Mouse (Mus musculus) hindbrain, embryonic 11.5 days (tissue): ENCODE data around the gene Paqr9. TPM values are rescaled to one million over a fixed set of nuclear protein-coding genes. Genes with fewer than 3 reads are reported as not detected.

Experiments used
- ATAC-seq: fragments of 200-750 bp; cut with Nextera tagmentation; 2 replicates; pipeline ENCODE4 v1.8.0; 2017; ENCODE audit warnings: mild to moderate bottlenecking, moderate TSS enrichment, moderate library complexity; ENCODE audit not compliant: low FRiP score
- DNase-seq: peaks from one replicate; pipeline ENCODE4 v3.0.0-alpha.2; 2015; ENCODE audit warnings: low spot score
- H3K27ac ChIP-seq: fragments of 300-500 bp; sonication (generic); 2 replicates; pipeline ENCODE4 v1.5.1; 2014; ENCODE audit warnings: mild to moderate bottlenecking, low read depth, low read length
- H3K27me3 ChIP-seq: fragments of 300-500 bp; sonication (generic); 2 replicates; pipeline ENCODE4 v1.6.1; 2014; ENCODE audit warnings: mild to moderate bottlenecking, low read length, moderate library complexity, mixed read lengths; ENCODE audit not compliant: control insufficient read depth, insufficient read depth
- H3K36me3 ChIP-seq: fragments of 300-500 bp; sonication (generic); 2 replicates; pipeline ENCODE4 v1.6.1; 2014; ENCODE audit warnings: mild to moderate bottlenecking, low read length, moderate library complexity, mixed read lengths; ENCODE audit not compliant: control insufficient read depth, insufficient read depth
- H3K4me1 ChIP-seq: fragments of 300-500 bp; sonication (generic); replicated peaks from 2 replicates; pipeline ENCODE4 v1.6.1; 2014; ENCODE audit warnings: low read length, mixed read lengths; ENCODE audit not compliant: control insufficient read depth, insufficient read depth
- H3K4me2 ChIP-seq: fragments of 300-500 bp; sonication (generic); replicated peaks from 2 replicates; pipeline ENCODE4 v1.6.1; 2014; ENCODE audit warnings: mild to moderate bottlenecking, low read depth, low read length
- H3K4me3 ChIP-seq: fragments of 300-500 bp; sonication (generic); 2 replicates; pipeline ENCODE4 v1.5.1; 2014; ENCODE audit warnings: low read depth, low read length
- H3K9ac ChIP-seq: fragments of 300-500 bp; sonication (generic); 2 replicates; pipeline ENCODE4 v1.6.1; 2014; ENCODE audit warnings: low read depth, low read length
- H3K9me3 ChIP-seq: fragments of 300-500 bp; sonication (generic); 2 replicates; pipeline ENCODE4 v1.6.1; 2016; ENCODE audit warnings: low read length; ENCODE audit not compliant: control insufficient read depth
- WGBS: fragments of 180-500 bp; shearing (Covaris S2); extraction: QIAGEN DNeasy Blood & Tissue Kit; methylation state at CpG from one replicate; pipeline ENCODE4 v1.1.7; 2014; 5-methylcytosine and 5-hydroxymethylcytosine counted together
- polyA plus RNA-seq: library from polyadenylated mRNA; unstranded; fragments of >200 nt; fragmentation: Nextera tagmentation; extraction: Ambion mirVana; gene quantifications from 2 replicates; pipeline ENCODE4 v1.2.1, GENCODE M21; 2014

Gene Paqr9
- polyA plus RNA-seq, 1 experiment from 2014 or later: 0.37 TPM

- ATAC-seq (no peak), DNase-seq (no peak)
- Histone ChIP-seq H3K4me3 (no peak overlapping the region), H3K27me3 (no peaks in the 10 kb centered on the region), H3K27ac (no peak overlapping the region), H3K9me3 (no peaks in the 10 kb centered on the region), H3K36me3 (no peaks in the 10 kb centered on the region), H3K4me2 (no peak overlapping the region), H3K4me1 (no peaks in the 10 kb centered on the region), H3K9ac (no peak overlapping the region)
- WGBS: 85% methylated on average over 4 of the region's 4 CpGs
Measured at GRCm38 (mm10) chr9:95599399-95599798, 39.9 kb downstream of the Paqr9 start.

- H3K27ac ChIP-seq: no peak overlapping the region
- no peak for ATAC-seq
- 84% methylated on average over 3 of the region's 3 CpGs for WGBS
Measured at GRCm38 (mm10) chr9:95602849-95603248, 43.4 kb downstream of the Paqr9 start.

GRCm38 (mm10) chr9:95603316-95603715 lies 43.9 kb downstream of the Paqr9 start:
- H3K9me3 ChIP-seq: no peaks in the 10 kb centered on the region
- H3K4me3 ChIP-seq: no peak overlapping the region
- no peak overlapping the region for H3K9ac ChIP-seq
- H3K27me3 ChIP-seq: no peaks in the 10 kb centered on the region
- DNase-seq: no peak
- no peak overlapping the region for H3K4me2 ChIP-seq
- ATAC-seq: no peak
- WGBS: 88% methylated on average over 9 of the region's 9 CpGs
- no peaks in the 10 kb centered on the region for H3K4me1 ChIP-seq
- no peak overlapping the region for H3K27ac ChIP-seq
- H3K36me3 ChIP-seq: no peaks in the 10 kb centered on the region

More at GRCm38 (mm10) chr9:95602849-95603248, 43.4 kb downstream of the Paqr9 start:
- Histone ChIP-seq H3K4me3 (no peak overlapping the region), H3K36me3 (no peaks in the 10 kb centered on the region), H3K4me1 (no peaks in the 10 kb centered on the region), H3K27me3 (no peaks in the 10 kb centered on the region), H3K9me3 (no peaks in the 10 kb centered on the region), H3K4me2 (no peak overlapping the region), H3K9ac (no peak overlapping the region)
- no peak for DNase-seq

- 66% methylated on average over 5 of the region's 5 CpGs for WGBS
- ATAC-seq: no peak
- no peak overlapping the region for H3K9ac ChIP-seq
Measured at GRCm38 (mm10) chr9:95607196-95607595, 47.7 kb downstream of the Paqr9 start.

GRCm38 (mm10) chr9:95612246-95612768 lies 52.9 kb downstream of the Paqr9 start:
- no peaks in the 10 kb centered on the region for H3K36me3 ChIP-seq
- ATAC-seq: no peak
- 82% methylated on average over 8 of the region's 8 CpGs for WGBS
- H3K4me2 ChIP-seq: no peak overlapping the region
- no peak overlapping the region for H3K4me3 ChIP-seq
- no peaks in the 10 kb centered on the region for H3K27me3 ChIP-seq
- no peak overlapping the region for H3K9ac ChIP-seq
- DNase-seq: no peak
- no peaks in the 10 kb centered on the region for H3K4me1 ChIP-seq
- no peak overlapping the region for H3K27ac ChIP-seq
- no peaks in the 10 kb centered on the region for H3K9me3 ChIP-seq

More at GRCm38 (mm10) chr9:95607196-95607595, 47.7 kb downstream of the Paqr9 start:
- Histone ChIP-seq H3K27me3 (no peaks in the 10 kb centered on the region), H3K36me3 (no peaks in the 10 kb centered on the region), H3K27ac (no peak overlapping the region), H3K4me1 (no peaks in the 10 kb centered on the region), H3K4me2 (no peak overlapping the region), H3K4me3 (no peak overlapping the region), H3K9me3 (no peaks in the 10 kb centered on the region)
- no peak for DNase-seq

- 16% methylated on average over 8 of the region's 9 CpGs for WGBS
- Histone ChIP-seq H3K9me3 (no peaks in the 10 kb centered on the region), H3K9ac (no peak overlapping the region), H3K4me1 (no peaks in the 10 kb centered on the region), H3K27me3 (no peaks in the 10 kb centered on the region), H3K36me3 (no peaks in the 10 kb centered on the region), H3K4me3 (no peak overlapping the region), H3K27ac (no peak overlapping the region), H3K4me2 (0 out of 2 replicates have a peak overlapping the region, but pooled peaks have one; percentile 5)
- DNase-seq: peak; percentile 51
- peak; percentile 74 for ATAC-seq
Measured at GRCm38 (mm10) chr9:95613426-95614127, 54.1 kb downstream of the Paqr9 start.

- H3K9me3 ChIP-seq: no peaks in the 10 kb centered on the region
- ATAC-seq (no peak), DNase-seq (no peak)
- no peak overlapping the region for H3K4me2 ChIP-seq
- no peak overlapping the region for H3K4me3 ChIP-seq
- H3K27me3 ChIP-seq: no peaks in the 10 kb centered on the region
- no peak overlapping the region for H3K9ac ChIP-seq
- 84% methylated on average over 14 of the region's 14 CpGs for WGBS
- H3K4me1 ChIP-seq: no peaks in the 10 kb centered on the region
- H3K27ac ChIP-seq: no peak overlapping the region
- no peaks in the 10 kb centered on the region for H3K36me3 ChIP-seq
Measured at GRCm38 (mm10) chr9:95614861-95615615, 55.6 kb downstream of the Paqr9 start.

- ATAC-seq (no peak), DNase-seq (no peak)
- no peaks in the 10 kb centered on the region for H3K27me3 ChIP-seq
- no peak overlapping the region for H3K4me2 ChIP-seq
- H3K9ac ChIP-seq: no peak overlapping the region
- H3K4me3 ChIP-seq: no peak overlapping the region
- H3K4me1 ChIP-seq: no peaks in the 10 kb centered on the region
- no peaks in the 10 kb centered on the region for H3K9me3 ChIP-seq
- WGBS: 84% methylated on average over 3 of the region's 3 CpGs
- no peaks in the 10 kb centered on the region for H3K36me3 ChIP-seq
- no peak overlapping the region for H3K27ac ChIP-seq
Measured at GRCm38 (mm10) chr9:95615961-95616360, 56.5 kb downstream of the Paqr9 start.
